Mouse (Mus musculus) megakaryocyte progenitor cell, adult 5-6 weeks (primary cell): ENCODE results near the gene Ces1d. TPM values are rescaled to one million over a fixed set of nuclear protein-coding genes. Genes with fewer than 3 reads are reported as not detected.

Experiments used
- ATAC-seq: replicated peaks from 2 replicates; pipeline ENCODE4 v1.8.0; 2016; ENCODE audit warnings: mild to moderate bottlenecking, moderate TSS enrichment, inconsistent platforms; ENCODE audit not compliant: poor library complexity
- total RNA-seq, 2 experiments: library from RNA; stranded (forward) in 1 of 2; stranded (reverse) in 1 of 2; fragments of 157-497, 149-512 nt in 1 of 2; fragments of 200-1000 nt in 1 of 2; gene quantifications; 2 replicates each; pipeline versions ENCODE4 v1.2.3 to v1.2.4; 2015 to 2017

Gene Ces1d
- total RNA-seq, 2 experiments from 2014 or later: 0.54 to 1.7 TPM

GRCm38 (mm10) chr8:93147331-93147730 is 50.3 kb downstream of the Ces1d start:
- no peak for ATAC-seq

GRCm38 (mm10) chr8:93140696-93141095 is 56.9 kb downstream of the Ces1d start:
- ATAC-seq: peak; percentile 65; the same call in 1 of the 2 replicates

- ATAC-seq: no peak
Measured at GRCm38 (mm10) chr8:93132196-93132595, 65.4 kb downstream of the Ces1d start.

- ATAC-seq: no peak
Measured at GRCm38 (mm10) chr8:93131233-93131980, 66.2 kb downstream of the Ces1d start, which contains the start of gene Ces1c. Gene Ces1c, minus strand, starts transcription at chr8:93131283.

- no peak for ATAC-seq
Measured at GRCm38 (mm10) chr8:93126476-93126875, 71.2 kb downstream of the Ces1d start.

GRCm38 (mm10) chr8:93122005-93122404 is 75.6 kb downstream of the Ces1d start:
- no peak for ATAC-seq

Other genes starting within 250 kb of the Ces1d start
- gene Slc6a2, start 237.8 kb downstream of the Ces1d start, total RNA-seq (2015): not detected in 2 replicates
- 0.04 TPM in 1 of 2 replicates, not detected in the other for gene Slc6a2, start 237.8 kb downstream of the Ces1d start, total RNA-seq (2017)
- gene Ces1a, start 149.6 kb downstream of the Ces1d start, total RNA-seq (2015): not detected in 2 replicates
- gene Ces1a, start 149.6 kb downstream of the Ces1d start, total RNA-seq (2017): not detected in 2 replicates
- gene Ces1b, start 117.8 kb downstream of the Ces1d start, total RNA-seq (2015): not detected in 2 replicates
- gene Ces1b, start 117.8 kb downstream of the Ces1d start, total RNA-seq (2017): not detected in 2 replicates
- not detected in 2 replicates for gene Ces1c, start 66.6 kb downstream of the Ces1d start, total RNA-seq (2015)
- not detected in 2 replicates for gene Ces1c, start 66.6 kb downstream of the Ces1d start, total RNA-seq (2017)
- not detected in 2 replicates for gene Ces1e, start 31.8 kb upstream of the Ces1d start, total RNA-seq (2015)
- not detected in 2 replicates for gene Ces1e, start 31.8 kb upstream of the Ces1d start, total RNA-seq (2017)
- gene Ces1f, start 81.9 kb upstream of the Ces1d start, total RNA-seq (2015): not detected in 2 replicates
- gene Ces1f, start 81.9 kb upstream of the Ces1d start, total RNA-seq (2017): not detected in 2 replicates
- not detected in 2 replicates for gene Ces1g, start 139.5 kb upstream of the Ces1d start, total RNA-seq (2015)
- gene Ces1g, start 139.5 kb upstream of the Ces1d start, total RNA-seq (2017): not detected in 2 replicates
- gene Ces1h, start 181.9 kb upstream of the Ces1d start, total RNA-seq (2015): not detected in 2 replicates
- gene Ces1h, start 181.9 kb upstream of the Ces1d start, total RNA-seq (2017): not detected in 2 replicates